Mouse (Mus musculus) lung, embryonic 14.5 days (tissue): Measurements from ENCODE around the gene Golga5. TPM values are rescaled to one million over a fixed set of nuclear protein-coding genes. Genes with fewer than 3 reads are reported as not detected.
A peak's percentile ranks its signal among the peaks of the same experiment; 100 is the strongest.

ENCODE experiments used
- ATAC-seq: fragments of 200-750 bp; cut with Nextera tagmentation; 2 replicates; pipeline ENCODE4 v1.8.0; 2017; ENCODE audit warnings: mild to moderate bottlenecking, moderate TSS enrichment, moderate library complexity; ENCODE audit not compliant: insufficient read depth
- DNase-seq: peaks from one replicate; pipeline ENCODE4 v3.0.0-alpha.2; 2015
- H3K27ac ChIP-seq: fragments of 300-500 bp; sonication (generic); 2 replicates; pipeline ENCODE4 v1.5.1; 2014; ENCODE audit warnings: low read depth, mild to moderate bottlenecking, moderate library complexity
- H3K27me3 ChIP-seq: fragments of 300-500 bp; sonication (generic); 2 replicates; pipeline ENCODE4 v1.6.1; 2014; ENCODE audit warnings: low read length, control low read depth; ENCODE audit not compliant: insufficient read depth
- H3K36me3 ChIP-seq: fragments of 300-500 bp; sonication (generic); 2 replicates; pipeline ENCODE4 v1.6.1; 2014; ENCODE audit warnings: control low read depth; ENCODE audit not compliant: insufficient read depth
- H3K4me1 ChIP-seq: fragments of 300-500 bp; sonication (generic); 2 replicates; pipeline ENCODE4 v1.6.1; 2014; ENCODE audit warnings: antibody characterized with exemption, control low read depth; ENCODE audit not compliant: insufficient read depth
- H3K4me2 ChIP-seq: fragments of 300-500 bp; sonication (generic); 2 replicates; pipeline ENCODE4 v1.6.1; 2014; ENCODE audit warnings: mild to moderate bottlenecking
- H3K4me3 ChIP-seq: fragments of 300-500 bp; sonication (generic); 2 replicates; pipeline ENCODE4 v1.5.1; 2014; ENCODE audit warnings: low read depth, low read length
- H3K9ac ChIP-seq: fragments of 300-500 bp; sonication (generic); 2 replicates; pipeline ENCODE4 v1.6.1; 2014
- H3K9me3 ChIP-seq: fragments of 300-500 bp; sonication (generic); 2 replicates; pipeline ENCODE4 v1.6.1; 2016; ENCODE audit warnings: low read depth, low read length, control low read depth
- CTCF ChIP-seq: IDR thresholded peaks from 2 replicates; pipeline ENCODE4 v1.5.1; 2016; ENCODE audit warnings: antibody characterized with exemption, low read depth
- WGBS: fragments of 180-500 bp; shearing (Covaris S2); extraction: QIAGEN DNeasy Blood & Tissue Kit; methylation state at CpG from one replicate; pipeline ENCODE4 v1.1.7; 2014; 5-methylcytosine and 5-hydroxymethylcytosine counted together
- polyA plus RNA-seq: library from polyadenylated mRNA; unstranded; fragments of >200 nt; fragmentation: Nextera tagmentation; extraction: Ambion mirVana; gene quantifications from 2 replicates; pipeline ENCODE4 v1.2.1, GENCODE M21; 2014

Golga5 gene
- polyA plus RNA-seq, 1 experiment from 2014 or later, result 29.4 TPM

- Histone ChIP-seq H3K4me2 (no peak overlapping the region), H3K4me1 (no peaks in the 10 kb centered on the region), H3K27ac (no peak overlapping the region), H3K27me3 (no peaks in the 10 kb centered on the region), H3K36me3 (no peaks in the 10 kb centered on the region), H3K9ac (no peak overlapping the region), H3K9me3 (no peaks in the 10 kb centered on the region), H3K4me3 (no peak overlapping the region)
- no peak for TF ChIP-seq CTCF
- no peak for ATAC-seq
- no peak for DNase-seq
- 77% methylated on average over 5 of the region's 5 CpGs for WGBS
Observed at GRCm38 (mm10) chr12:102443676-102444075, 25.3 kb upstream of the Golga5 start.

GRCm38 (mm10) chr12:102445436-102445835 is 23.5 kb upstream of the Golga5 start:
- no peak overlapping the region for H3K4me2 ChIP-seq
- no peaks in the 10 kb centered on the region for H3K27me3 ChIP-seq
- DNase-seq (peak; percentile 17), ATAC-seq (no peak)
- no peaks in the 10 kb centered on the region for H3K4me1 ChIP-seq
- H3K36me3 ChIP-seq, result no peaks in the 10 kb centered on the region
- WGBS, result 60% methylated on average over 4 of the region's 4 CpGs
- no peak overlapping the region for H3K4me3 ChIP-seq
- no peak for TF ChIP-seq CTCF
- H3K9ac ChIP-seq, result no peak overlapping the region
- H3K9me3 ChIP-seq, result no peaks in the 10 kb centered on the region
- H3K27ac ChIP-seq, result no peak overlapping the region

- Histone ChIP-seq H3K9ac (no peak overlapping the region; the same call in 1 of the 2 replicates), H3K4me3 (no peak overlapping the region), H3K27ac (no peak overlapping the region), H3K4me1 (no peaks in the 10 kb centered on the region), H3K4me2 (no peak overlapping the region), H3K36me3 (no peaks in the 10 kb centered on the region), H3K9me3 (no peaks in the 10 kb centered on the region), H3K27me3 (no peaks in the 10 kb centered on the region)
- ATAC-seq (no peak), DNase-seq (peak; percentile 40)
- TF ChIP-seq CTCF, result no peak
- 46% methylated on average over 10 of the region's 10 CpGs for WGBS
Observed at GRCm38 (mm10) chr12:102450437-102450836, 18.5 kb upstream of the Golga5 start.

- no peaks in the 10 kb centered on the region for H3K36me3 ChIP-seq
- ATAC-seq (no peak), DNase-seq (no peak)
- H3K27ac ChIP-seq, result peak overlapping the region; percentile 42; the same call in 1 of the 2 replicates
- no peak for TF ChIP-seq CTCF
- H3K4me3 ChIP-seq, result no peak overlapping the region
- H3K4me2 ChIP-seq, result no peak overlapping the region
- no peaks in the 10 kb centered on the region for H3K27me3 ChIP-seq
- no peaks in the 10 kb centered on the region for H3K9me3 ChIP-seq
- H3K9ac ChIP-seq, result no peak overlapping the region
- no peaks in the 10 kb centered on the region for H3K4me1 ChIP-seq
- 73% methylated on average over 8 of the region's 8 CpGs for WGBS
Observed at GRCm38 (mm10) chr12:102451126-102451851, 17.6 kb upstream of the Golga5 start.

DNA sequence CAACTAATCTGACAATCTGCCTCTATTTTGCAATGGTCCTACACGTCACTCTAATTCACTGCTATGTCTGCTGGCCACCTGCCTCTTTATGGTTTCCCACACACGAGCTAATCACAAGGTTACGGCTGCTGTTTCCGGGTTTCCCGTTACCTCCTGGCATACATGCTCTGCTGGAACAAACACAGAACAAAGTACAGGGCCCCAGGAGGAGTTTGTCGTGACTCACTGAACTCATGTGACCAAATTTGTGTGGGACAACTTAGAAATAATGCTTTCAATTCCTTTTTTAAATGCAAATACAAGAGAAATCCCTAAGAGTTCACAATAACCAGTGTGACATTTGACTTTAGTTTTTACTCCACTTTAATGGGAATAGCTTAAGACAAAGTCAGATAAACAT is 15.4 kb upstream of the Golga5 start:
- Histone ChIP-seq H3K4me1 (no peaks in the 10 kb centered on the region), H3K4me2 (no peak overlapping the region), H3K27ac (no peak overlapping the region), H3K36me3 (no peaks in the 10 kb centered on the region), H3K27me3 (no peaks in the 10 kb centered on the region), H3K9me3 (no peaks in the 10 kb centered on the region), H3K9ac (no peak overlapping the region), H3K4me3 (no peak overlapping the region)
- 63% methylated on average over 6 of the region's 6 CpGs for WGBS
- no peak for DNase-seq
- no peak for TF ChIP-seq CTCF
- ATAC-seq, result no peak

DNA sequence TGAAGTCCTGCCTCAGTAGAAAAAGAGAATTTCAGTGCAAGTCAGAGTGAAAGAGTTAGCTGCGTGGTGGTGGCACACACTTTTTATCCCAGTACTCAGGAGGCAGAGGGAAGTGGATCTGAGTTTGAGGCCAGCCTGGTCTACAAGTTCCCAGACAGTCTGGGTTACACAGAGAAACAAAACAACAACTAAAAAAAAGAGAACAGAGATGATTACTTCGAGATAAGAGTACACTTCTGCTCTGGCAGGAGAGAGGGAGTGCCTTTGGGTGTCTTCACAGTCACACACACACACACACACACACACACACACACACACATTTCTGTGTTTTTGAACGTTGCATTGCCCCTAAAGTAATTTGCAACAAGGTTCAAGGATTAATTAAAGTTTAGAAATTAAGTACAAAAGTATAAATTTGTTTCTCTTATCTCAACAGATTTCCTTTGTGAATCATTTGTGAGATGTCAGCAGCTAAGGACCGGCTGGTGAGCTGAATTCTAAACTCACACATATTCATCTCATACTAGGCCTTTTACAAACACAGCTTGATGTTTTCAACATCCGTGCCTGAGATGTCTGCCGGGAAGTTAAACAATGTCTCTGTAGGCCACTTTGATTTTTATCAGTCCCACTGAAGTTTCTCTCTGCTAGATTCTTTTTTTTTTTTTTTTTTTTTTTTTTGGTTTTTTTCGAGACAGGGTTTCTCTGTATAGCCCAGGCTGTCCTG is 12.3 kb upstream of the Golga5 start:
- TF ChIP-seq CTCF, result no peak
- no peak for DNase-seq
- Histone ChIP-seq H3K36me3 (no peaks in the 10 kb centered on the region), H3K4me2 (no peak overlapping the region), H3K9ac (no peak overlapping the region), H3K4me1 (no peaks in the 10 kb centered on the region), H3K27me3 (no peaks in the 10 kb centered on the region), H3K4me3 (no peak overlapping the region), H3K27ac (no peak overlapping the region), H3K9me3 (no peaks in the 10 kb centered on the region)
- WGBS, result 39% methylated on average over 7 of the region's 7 CpGs
- ATAC-seq, result no peak

- no peak for TF ChIP-seq CTCF
- H3K4me1 ChIP-seq, result no peaks in the 10 kb centered on the region
- no peak overlapping the region for H3K4me2 ChIP-seq
- no peaks in the 10 kb centered on the region for H3K9me3 ChIP-seq
- peak overlapping the region; percentile 46; the same call in 1 of the 2 replicates for H3K27ac ChIP-seq
- no peak overlapping the region for H3K4me3 ChIP-seq
- ATAC-seq (0 out of 2 replicates have a peak, but pooled peaks have one; percentile 12), DNase-seq (no peak)
- no peak overlapping the region for H3K9ac ChIP-seq
- no peaks in the 10 kb centered on the region for H3K36me3 ChIP-seq
- H3K27me3 ChIP-seq, result no peaks in the 10 kb centered on the region
- WGBS, result 52% methylated on average over 5 of the region's 5 CpGs
Observed at GRCm38 (mm10) chr12:102460014-102460413, 8.9 kb upstream of the Golga5 start.
